Mouse (Mus musculus) stomach, postnatal 0 days (tissue): ENCODE results near the gene Kremen1.

Experiments
- CTCF ChIP-seq: IDR thresholded peaks from 2 replicates; pipeline ENCODE4 v1.5.1; 2016; ENCODE audit warnings: antibody characterized with exemption, low read depth, mild to moderate bottlenecking, moderate library complexity
- EP300 ChIP-seq: optimal IDR thresholded peaks from 2 replicates; pipeline ENCODE3; 2016; ENCODE audit warnings: antibody characterized with exemption

DNA sequence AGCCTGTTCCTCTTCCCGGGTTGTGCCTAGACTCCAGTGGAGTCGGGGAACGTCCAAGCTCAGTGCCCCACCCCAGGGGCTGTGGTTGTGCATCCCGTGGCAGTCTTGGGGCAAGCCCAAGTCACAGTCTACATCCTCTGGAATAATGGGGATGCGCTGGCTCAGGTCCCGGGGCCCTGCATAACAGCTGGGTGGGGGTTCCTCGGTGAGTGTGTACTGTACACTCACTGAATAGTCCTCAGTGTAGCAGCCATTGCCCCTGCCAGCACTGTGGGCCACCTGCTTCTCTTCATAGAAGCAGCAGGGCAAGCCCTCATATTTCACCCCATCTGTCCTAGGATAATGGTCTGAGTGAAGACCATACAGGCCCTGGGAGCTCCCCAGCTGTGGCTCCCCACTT, 19.6 kb upstream of the Kremen1 start:
- TF ChIP-seq CTCF (no peak), EP300 (no peak)
